Mouse (Mus musculus) lung, embryonic 14.5 days (tissue): ENCODE results near the gene R3hdm4. TPM values are rescaled to one million over a fixed set of nuclear protein-coding genes. Genes with fewer than 3 reads are reported as not detected.

Source experiments
- ATAC-seq: fragments of 200-750 bp; cut with Nextera tagmentation; 2 replicates; pipeline ENCODE4 v1.8.0; 2017; ENCODE audit warnings: mild to moderate bottlenecking, moderate TSS enrichment, moderate library complexity; ENCODE audit not compliant: insufficient read depth
- DNase-seq: peaks from one replicate; pipeline ENCODE4 v3.0.0-alpha.2; 2015
- H3K27ac ChIP-seq: fragments of 300-500 bp; sonication (generic); 2 replicates; pipeline ENCODE4 v1.5.1; 2014; ENCODE audit warnings: low read depth, mild to moderate bottlenecking, moderate library complexity
- H3K27me3 ChIP-seq: fragments of 300-500 bp; sonication (generic); 2 replicates; pipeline ENCODE4 v1.6.1; 2014; ENCODE audit warnings: low read length, control low read depth; ENCODE audit not compliant: insufficient read depth
- H3K36me3 ChIP-seq: fragments of 300-500 bp; sonication (generic); 2 replicates; pipeline ENCODE4 v1.6.1; 2014; ENCODE audit warnings: control low read depth; ENCODE audit not compliant: insufficient read depth
- H3K4me1 ChIP-seq: fragments of 300-500 bp; sonication (generic); 2 replicates; pipeline ENCODE4 v1.6.1; 2014; ENCODE audit warnings: antibody characterized with exemption, control low read depth; ENCODE audit not compliant: insufficient read depth
- H3K4me2 ChIP-seq: fragments of 300-500 bp; sonication (generic); 2 replicates; pipeline ENCODE4 v1.6.1; 2014; ENCODE audit warnings: mild to moderate bottlenecking
- H3K4me3 ChIP-seq: fragments of 300-500 bp; sonication (generic); 2 replicates; pipeline ENCODE4 v1.5.1; 2014; ENCODE audit warnings: low read depth, low read length
- H3K9ac ChIP-seq: fragments of 300-500 bp; sonication (generic); 2 replicates; pipeline ENCODE4 v1.6.1; 2014
- H3K9me3 ChIP-seq: fragments of 300-500 bp; sonication (generic); 2 replicates; pipeline ENCODE4 v1.6.1; 2016; ENCODE audit warnings: low read depth, low read length, control low read depth
- CTCF ChIP-seq: IDR thresholded peaks from 2 replicates; pipeline ENCODE4 v1.5.1; 2016; ENCODE audit warnings: antibody characterized with exemption, low read depth
- WGBS: fragments of 180-500 bp; shearing (Covaris S2); extraction: QIAGEN DNeasy Blood & Tissue Kit; methylation state at CpG from one replicate; pipeline ENCODE4 v1.1.7; 2014; 5-methylcytosine and 5-hydroxymethylcytosine counted together
- polyA plus RNA-seq: library from polyadenylated mRNA; unstranded; fragments of >200 nt; fragmentation: Nextera tagmentation; extraction: Ambion mirVana; gene quantifications from 2 replicates; pipeline ENCODE4 v1.2.1, GENCODE M21; 2014

The R3hdm4 gene
- polyA plus RNA-seq, 1 experiment from 2014 or later = 132 TPM

DNA sequence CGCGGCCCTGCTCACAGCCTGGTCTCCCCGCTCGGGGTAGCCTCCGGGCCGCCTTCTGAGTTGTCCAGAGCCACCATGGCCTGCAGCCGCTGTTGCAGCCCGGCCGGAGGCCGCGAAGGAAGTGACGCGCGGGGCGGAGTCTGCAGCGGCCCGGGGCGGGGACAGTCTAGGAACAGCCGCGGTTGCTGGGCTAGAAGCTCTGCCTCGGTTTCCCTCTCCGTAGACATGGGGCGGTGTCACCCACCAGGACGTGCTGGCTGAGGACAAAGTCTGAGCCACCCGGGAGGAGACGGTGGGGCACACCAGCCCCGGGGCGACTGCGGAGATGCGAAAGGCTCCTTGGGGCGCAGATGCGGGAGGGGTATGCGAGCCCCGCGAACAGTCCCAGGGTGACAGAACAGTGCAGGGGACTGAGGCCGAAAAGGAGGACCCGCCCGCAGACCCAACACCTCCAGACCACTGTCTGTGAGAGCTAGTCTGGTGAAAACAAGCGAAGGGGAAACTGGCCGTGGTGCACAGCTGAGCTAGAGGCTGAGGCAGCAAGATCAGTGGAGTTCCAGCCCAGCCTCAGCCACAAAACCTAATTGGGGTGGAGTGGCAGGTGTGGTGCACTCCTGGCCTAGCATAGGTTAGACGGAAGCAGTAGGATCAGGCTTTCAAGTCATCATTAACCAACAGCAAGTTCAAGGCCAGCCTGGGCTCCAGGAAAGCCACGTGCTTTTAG lies 4.0 kb downstream of the R3hdm4 start, which contains the start of gene Kiss1r:
Gene Kiss1r, plus strand, starts transcription at position 164 of the 724 bp plus-strand sequence.
- H3K4me3 ChIP-seq = peak within 1 kb of the TSS; percentile 84
- H3K27me3 ChIP-seq = peaks cover 47% of the 10 kb centered on the region
- peak within 1 kb of the TSS; percentile 93 for H3K9ac ChIP-seq
- H3K4me1 ChIP-seq = peaks cover 5% of the 10 kb centered on the region; the same call in 1 of the 2 replicates
- ATAC-seq (peak; percentile 83), DNase-seq (peak; percentile 92)
- 2% methylated on average over 41 of the region's 42 CpGs for WGBS
- H3K36me3 ChIP-seq = peaks cover 7% of the 10 kb centered on the region; the same call in 1 of the 2 replicates
- TF ChIP-seq CTCF = no peak
- peak within 1 kb of the TSS; percentile 83 for H3K27ac ChIP-seq
- H3K9me3 ChIP-seq = no peaks in the 10 kb centered on the region
- peak within 1 kb of the TSS; percentile 97 for H3K4me2 ChIP-seq

DNA sequence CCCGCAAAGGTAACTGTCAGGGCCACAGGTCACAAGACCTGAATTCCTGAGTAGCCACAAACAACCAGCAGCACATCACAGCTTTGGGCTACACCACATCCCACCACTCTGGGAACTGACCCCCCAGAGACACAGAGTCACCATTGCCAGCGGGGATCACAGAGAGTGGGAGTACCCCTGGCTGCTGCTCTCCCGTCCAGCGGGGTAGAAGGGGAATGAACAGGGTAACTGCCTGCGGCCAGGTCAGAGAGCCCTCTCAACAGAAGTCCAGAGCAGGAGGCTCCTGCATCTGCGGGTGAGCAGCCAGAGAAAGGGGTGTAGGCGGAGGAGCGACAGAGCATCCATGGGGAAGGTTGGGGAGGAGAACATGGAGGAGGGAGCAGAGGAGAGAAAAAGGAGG lies 4.9 kb downstream of the R3hdm4 start:
- H3K4me2 ChIP-seq = peak overlapping the region; percentile 97
- peaks cover 16% of the 10 kb centered on the region for H3K36me3 ChIP-seq
- no peaks in the 10 kb centered on the region for H3K9me3 ChIP-seq
- H3K4me1 ChIP-seq = peaks cover 5% of the 10 kb centered on the region; the same call in 1 of the 2 replicates
- 6% methylated on average over 8 of the region's 8 CpGs for WGBS
- H3K9ac ChIP-seq = peak overlapping the region; percentile 93
- H3K27me3 ChIP-seq = peaks cover 38% of the 10 kb centered on the region
- H3K4me3 ChIP-seq = peak overlapping the region; percentile 84
- ATAC-seq (no peak), DNase-seq (no peak)
- TF ChIP-seq CTCF = no peak
- peak overlapping the region; percentile 83; the same call in 1 of the 2 replicates for H3K27ac ChIP-seq

DNA sequence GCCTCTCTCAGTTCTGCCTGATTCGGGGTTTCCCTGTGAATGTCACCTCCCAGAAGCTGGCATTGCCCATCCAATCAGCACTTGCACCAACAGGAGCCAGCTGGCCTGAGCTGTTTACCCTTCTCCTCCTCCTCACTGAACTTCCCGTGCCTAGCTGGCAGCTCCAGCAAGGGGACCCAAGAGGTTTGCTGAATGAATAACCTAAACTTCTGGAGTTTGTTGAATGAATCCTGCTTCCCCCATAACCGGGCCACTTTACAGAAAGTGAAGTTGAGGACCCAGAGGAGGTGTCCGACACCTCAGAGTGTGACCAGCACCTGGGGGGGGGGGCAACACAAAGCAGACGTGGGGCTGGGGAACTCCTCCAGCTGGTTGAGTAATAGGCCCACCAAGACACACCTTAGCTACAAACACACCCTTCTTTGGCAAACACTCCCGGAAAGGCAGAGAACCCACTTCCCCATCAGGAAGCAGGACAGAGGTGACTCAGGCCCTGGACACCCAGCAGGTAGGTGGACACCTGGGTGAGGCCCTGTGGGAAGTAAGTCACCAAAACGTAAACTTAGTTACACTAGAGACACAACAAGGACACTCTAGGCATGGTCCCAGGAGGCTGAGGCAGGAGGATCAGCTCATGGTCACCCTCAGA lies 5.9 kb downstream of the R3hdm4 start:
- Histone ChIP-seq H3K4me2 (peak overlapping the region; percentile 97), H3K9me3 (no peaks in the 10 kb centered on the region), H3K9ac (0 out of 2 replicates have a peak overlapping the region, but pooled peaks have one; percentile 22), H3K27me3 (peaks cover 28% of the 10 kb centered on the region), H3K36me3 (peaks cover 19% of the 10 kb centered on the region), H3K4me1 (0 out of 2 replicates have a peak, but pooled peaks cover 5% of the 10 kb centered on the region), H3K4me3 (peak overlapping the region; percentile 84; the same call in 1 of the 2 replicates), H3K27ac (no peak overlapping the region)
- WGBS = 59% methylated on average over 7 of the region's 7 CpGs
- ATAC-seq = no peak
- TF ChIP-seq CTCF = no peak
- no peak for DNase-seq

DNA sequence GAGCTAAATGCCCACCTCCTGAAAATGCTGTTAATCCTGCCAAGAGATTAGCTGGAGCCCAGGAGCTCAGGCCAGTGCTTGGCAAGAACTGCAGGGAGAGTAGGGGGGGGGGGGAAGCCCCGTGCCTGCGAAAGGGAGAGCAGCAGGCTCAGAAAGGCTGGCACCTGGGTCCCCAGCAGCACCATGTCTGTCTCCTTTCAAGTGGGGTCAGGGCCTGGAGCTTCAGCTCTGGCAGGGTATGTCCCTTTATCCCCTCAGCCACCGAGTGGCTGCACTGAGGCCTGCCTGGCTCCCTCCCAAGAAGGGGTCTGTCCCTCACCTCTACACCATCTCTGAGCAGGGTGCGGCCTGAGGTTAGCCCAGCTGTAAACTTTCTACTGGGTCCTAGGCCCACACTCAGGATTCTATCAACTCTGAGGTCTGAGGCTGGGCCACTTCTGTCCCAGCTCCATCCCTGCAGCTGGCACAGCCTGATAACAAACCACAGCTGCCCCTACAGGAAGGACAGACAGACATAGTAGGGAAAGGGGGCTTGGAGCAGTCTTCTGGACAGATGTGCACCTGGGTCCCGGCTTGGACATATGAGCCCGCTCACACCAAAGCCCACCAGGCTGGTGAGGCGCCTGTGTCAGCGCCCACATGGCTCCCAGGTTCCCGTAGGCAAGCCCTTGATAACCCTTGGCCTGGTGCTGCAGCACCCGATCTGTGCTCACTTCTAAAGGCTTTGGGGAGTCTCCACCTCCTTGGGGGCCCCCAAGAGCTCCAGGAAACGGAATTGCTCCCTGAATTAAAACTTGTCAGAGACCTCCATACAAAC lies 6.7 kb downstream of the R3hdm4 start:
- Histone ChIP-seq H3K36me3 (peaks cover 22% of the 10 kb centered on the region), H3K4me1 (0 out of 2 replicates have a peak, but pooled peaks cover 5% of the 10 kb centered on the region), H3K4me3 (no peak overlapping the region), H3K27ac (peak overlapping the region; percentile 36; the same call in 1 of the 2 replicates), H3K9me3 (no peaks in the 10 kb centered on the region), H3K9ac (peak overlapping the region; percentile 22; the same call in 1 of the 2 replicates), H3K4me2 (peak overlapping the region; percentile 18; the same call in 1 of the 2 replicates), H3K27me3 (peaks cover 20% of the 10 kb centered on the region)
- TF ChIP-seq CTCF = no peak
- WGBS = 62% methylated on average over 11 of the region's 11 CpGs
- ATAC-seq (no peak), DNase-seq (no peak)

DNA sequence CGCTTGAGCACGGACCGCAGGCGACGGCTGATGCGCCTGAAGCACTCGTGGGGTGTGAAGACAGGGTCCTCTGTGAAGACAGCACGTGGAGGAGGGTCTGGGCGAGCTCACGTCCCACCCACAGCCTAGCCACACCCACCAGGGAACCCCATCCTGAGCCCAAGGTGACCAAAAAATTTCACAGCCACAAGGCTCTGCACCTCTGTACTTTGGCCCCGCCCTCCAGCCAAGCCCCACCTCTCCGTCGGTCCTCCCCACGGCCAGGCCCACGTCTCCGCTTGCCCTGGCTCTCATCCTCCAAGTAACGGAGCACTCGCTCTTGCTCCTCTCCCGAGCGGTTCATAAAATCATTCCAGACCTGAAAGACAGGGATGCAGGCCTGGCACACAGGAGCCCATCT lies 8.6 kb downstream of the R3hdm4 start:
- no peaks in the 10 kb centered on the region for H3K9me3 ChIP-seq
- no peak overlapping the region for H3K9ac ChIP-seq
- peaks cover 1% of the 10 kb centered on the region; the same call in 1 of the 2 replicates for H3K27me3 ChIP-seq
- no peak overlapping the region for H3K27ac ChIP-seq
- H3K4me1 ChIP-seq = 0 out of 2 replicates have a peak, but pooled peaks cover 5% of the 10 kb centered on the region
- TF ChIP-seq CTCF = no peak
- DNase-seq = no peak
- ATAC-seq = no peak
- no peak overlapping the region for H3K4me2 ChIP-seq
- WGBS = 64% methylated on average over 20 of the region's 20 CpGs
- peaks cover 23% of the 10 kb centered on the region for H3K36me3 ChIP-seq
- no peak overlapping the region for H3K4me3 ChIP-seq

DNA sequence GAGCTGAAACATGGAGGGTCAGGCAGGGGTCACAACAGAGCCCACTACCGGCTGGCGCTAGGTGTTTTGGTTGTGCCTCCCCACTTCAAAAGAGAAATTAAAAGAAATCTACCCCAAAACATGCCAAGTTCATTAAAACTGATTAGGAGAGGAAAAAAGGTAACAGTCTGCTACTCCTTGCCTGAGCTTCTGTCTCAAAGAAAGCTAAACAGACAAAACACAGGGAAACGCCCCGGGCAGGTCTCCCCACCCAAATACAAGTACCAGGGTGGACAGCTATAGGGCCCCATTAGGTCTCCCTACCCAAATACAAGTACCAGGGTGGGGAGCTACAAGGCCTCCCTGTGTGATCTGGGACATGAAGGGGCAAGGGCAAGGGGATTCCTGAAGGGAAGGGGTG lies 10.5 kb downstream of the R3hdm4 start, which contains the start of gene Gm26602:
Gene Gm26602, plus strand, starts transcription at position 301 of the 400 bp plus-strand sequence.
- no peaks in the 10 kb centered on the region for H3K27me3 ChIP-seq
- WGBS = 94% methylated on average over 4 of the region's 4 CpGs
- TF ChIP-seq CTCF = no peak
- H3K9me3 ChIP-seq = no peaks in the 10 kb centered on the region
- ATAC-seq = no peak
- no peaks in the 10 kb centered on the region for H3K4me1 ChIP-seq
- peaks cover 40% of the 10 kb centered on the region for H3K36me3 ChIP-seq
- H3K4me2 ChIP-seq = no peak within 1 kb of the TSS
- H3K27ac ChIP-seq = peak within 1 kb of the TSS; percentile 98; the same call in 1 of the 2 replicates
- DNase-seq = no peak
- H3K9ac ChIP-seq = 0 out of 2 replicates have a peak within 1 kb of the TSS, but pooled peaks have one; percentile 6
- H3K4me3 ChIP-seq = no peak within 1 kb of the TSS
